Mouse (Mus musculus) kidney, adult 2 months (tissue): Measurements from ENCODE around the gene Rai14.

ENCODE experiments used
- CTCF ChIP-seq: fragments of 200-500 bp; conservative IDR thresholded peaks from 2 replicates; pipeline ENCODE4 v1.5.1; 2011; ENCODE audit warnings: low read depth, mild to moderate bottlenecking, control low read depth, low read length, moderate library complexity, mixed read lengths; ENCODE audit not compliant: insufficient read depth, insufficient read length
- POLR2A ChIP-seq: fragments of 200-500 bp; IDR thresholded peaks from one replicate; pipeline ENCODE4 v1.6.1; 2011; ENCODE audit warnings: low read depth, low read length, control low read depth

GRCm38 (mm10) chr15:10608508-10609098, 105.8 kb downstream of the Rai14 start:
- TF ChIP-seq POLR2A (no peak), CTCF (no peak)
